Mouse (Mus musculus): ENCODE measurements around the gene Zfp61.

DNA sequence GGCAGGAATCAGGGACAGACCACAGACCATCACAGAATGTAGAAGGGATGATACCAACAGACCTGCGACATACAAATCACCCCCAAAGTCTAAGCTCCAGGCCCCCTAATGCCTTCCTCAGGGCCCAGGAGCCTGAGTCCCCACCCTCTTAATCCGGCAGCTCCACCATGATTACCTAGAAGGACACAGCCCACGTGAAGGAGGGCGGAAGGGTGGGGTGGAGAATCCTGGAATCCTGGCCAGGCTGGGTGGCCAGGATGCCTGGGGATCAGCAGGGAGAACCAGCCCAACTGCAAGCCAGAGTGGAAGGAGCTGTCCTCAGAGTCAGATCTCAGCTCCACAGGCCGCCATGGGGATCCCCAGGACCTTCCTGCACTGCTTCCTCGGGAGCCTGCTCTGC, 47.9 kb upstream of the Zfp61 start, which contains the start of gene Lypd5:
- no peak for TF ChIP-seq CTCF (IDR thresholded peaks at IDR 0.05; ENCODE audit: control insufficient read depth, insufficient read depth, insufficient replicate concordance, low read depth, low read length)
- TF ChIP-seq POLR2A (IDR thresholded peaks at IDR 0.05; ENCODE audit: control insufficient read depth, low read depth, low read length), result no peak
